Mouse (Mus musculus): ENCODE measurements around the gene Gtpbp2.
A peak's percentile ranks its signal among the peaks of the same experiment; 100 is the strongest.

Gene Gtpbp2

GRCm38 (mm10) chr17:46160686-46161085 is at the start of gene Gtpbp2:
Gene Gtpbp2, plus strand, starts transcription at chr17:46161032.
- peak; percentile 93 to 94 for DNase-seq

DNA sequence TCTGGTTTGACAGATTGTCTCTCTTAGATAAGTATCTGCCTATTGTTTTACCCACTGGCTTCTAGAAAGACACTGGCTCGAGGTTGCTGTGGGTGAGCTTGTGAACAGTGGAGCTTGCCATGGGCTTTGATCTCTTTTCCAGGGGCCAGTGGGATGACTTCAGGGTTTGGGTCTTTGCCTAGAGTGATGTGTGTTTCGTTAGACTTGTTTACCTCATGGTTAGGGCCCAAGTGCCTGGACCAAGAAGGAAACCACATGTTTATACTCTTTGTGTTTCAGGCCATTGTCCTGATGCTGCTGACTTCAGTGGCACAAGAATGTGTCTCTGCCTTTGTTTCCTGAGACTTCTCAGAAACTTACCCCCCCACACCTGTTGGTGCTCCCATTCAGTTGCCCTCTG is 45.3 kb upstream of the Gtpbp2 start:
- DNase-seq, result no peak

DNA sequence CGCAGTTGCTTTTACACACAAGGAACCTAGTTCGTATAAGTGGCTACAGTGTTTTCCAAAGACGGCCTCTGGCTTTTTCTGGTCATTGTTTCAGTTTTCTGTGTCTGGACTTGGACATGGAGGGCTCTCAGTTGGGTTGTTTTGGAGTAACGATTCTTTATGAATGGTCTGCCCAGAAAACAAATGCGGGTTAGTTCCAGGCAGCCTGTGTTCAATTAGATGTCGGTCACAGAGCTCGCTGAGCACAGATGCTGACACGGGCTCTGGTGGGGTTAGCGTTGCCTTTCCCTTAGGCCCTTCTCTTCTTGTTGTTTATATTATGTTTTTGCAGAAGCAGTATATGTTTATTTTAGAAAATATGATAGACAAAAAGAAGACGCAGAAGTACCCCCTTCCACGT is 44.7 kb upstream of the Gtpbp2 start:
- no peak for DNase-seq

DNA sequence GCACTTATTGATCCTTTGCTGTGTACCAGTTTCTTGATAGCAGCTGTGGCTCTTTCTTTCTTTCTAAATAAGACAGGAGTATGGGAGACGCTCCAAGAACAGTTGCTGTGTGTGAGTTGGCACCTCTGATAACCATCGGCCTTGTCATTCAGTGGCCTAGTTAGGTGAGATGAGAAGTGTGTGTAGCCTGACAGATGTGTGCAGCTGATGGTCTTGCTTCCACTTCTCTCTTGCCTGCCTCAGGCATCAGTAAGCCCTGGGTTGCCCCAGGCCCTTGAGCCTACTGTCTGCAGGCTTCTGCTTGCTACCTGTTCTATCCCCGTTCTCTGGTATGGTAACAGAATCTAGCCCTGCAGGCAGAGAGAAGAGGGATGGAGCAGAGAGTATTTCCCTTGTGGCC is 44.0 kb upstream of the Gtpbp2 start:
- no peak for DNase-seq

DNA sequence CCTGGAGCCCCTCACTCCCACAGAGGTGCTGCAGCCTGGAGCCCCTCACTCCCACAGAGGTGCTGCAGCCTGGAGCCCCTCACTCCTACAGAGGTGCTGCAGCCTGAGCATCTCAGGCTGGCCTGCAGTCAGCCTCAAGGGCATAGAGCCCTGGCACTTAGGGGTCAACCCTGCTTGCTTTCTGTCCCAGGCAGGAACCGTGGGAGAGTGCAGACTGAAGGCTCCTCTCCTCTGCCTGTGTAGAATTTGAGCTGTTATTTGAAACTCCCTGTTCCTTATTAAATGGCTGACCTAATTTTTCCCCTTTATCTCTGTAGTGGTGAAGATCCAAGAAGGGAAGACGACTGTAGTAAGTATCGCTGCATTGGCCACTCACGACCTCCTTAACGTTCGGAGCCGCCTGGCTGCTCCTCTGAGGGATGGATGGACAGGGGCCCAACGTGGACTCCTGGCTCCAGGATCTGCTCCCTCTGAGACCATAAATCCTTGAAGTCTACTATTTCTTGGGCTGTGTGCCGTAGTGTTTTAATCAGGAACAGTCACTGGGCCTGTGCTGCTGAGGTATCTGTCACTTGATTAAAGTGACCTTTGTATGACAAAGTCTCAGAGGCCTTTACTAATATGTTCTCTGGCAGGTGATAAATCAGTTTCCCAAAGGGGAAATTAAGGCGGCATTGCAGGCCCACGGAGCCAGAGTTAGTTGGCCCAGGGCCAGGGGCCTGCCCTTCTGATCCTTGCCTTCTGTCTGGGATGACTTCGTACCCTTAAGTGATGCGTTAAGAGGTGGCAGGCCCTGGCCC is 43.0 kb upstream of the Gtpbp2 start:
- no peak for DNase-seq

DNA sequence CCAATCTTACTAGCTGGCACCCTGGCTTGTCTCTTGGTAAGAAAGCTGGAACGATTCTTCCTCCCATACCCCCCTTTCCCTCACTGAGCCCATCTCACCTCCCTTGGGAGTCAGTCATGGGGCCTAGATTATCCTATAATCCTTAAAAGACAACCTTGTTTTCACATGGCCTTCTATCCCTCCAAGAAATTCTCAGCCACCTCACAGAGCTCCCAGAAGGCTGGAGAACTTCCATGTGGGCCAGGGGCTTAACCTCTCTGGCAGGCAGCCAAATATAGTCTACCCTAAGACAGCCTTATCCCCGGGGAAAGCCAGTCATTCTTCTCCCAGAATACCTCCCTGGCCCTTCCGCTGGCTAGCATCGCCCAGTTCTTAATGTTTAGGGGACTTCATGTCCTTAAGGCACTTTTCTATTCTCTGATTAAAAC is 42.4 kb upstream of the Gtpbp2 start:
- DNase-seq, result no peak

DNA sequence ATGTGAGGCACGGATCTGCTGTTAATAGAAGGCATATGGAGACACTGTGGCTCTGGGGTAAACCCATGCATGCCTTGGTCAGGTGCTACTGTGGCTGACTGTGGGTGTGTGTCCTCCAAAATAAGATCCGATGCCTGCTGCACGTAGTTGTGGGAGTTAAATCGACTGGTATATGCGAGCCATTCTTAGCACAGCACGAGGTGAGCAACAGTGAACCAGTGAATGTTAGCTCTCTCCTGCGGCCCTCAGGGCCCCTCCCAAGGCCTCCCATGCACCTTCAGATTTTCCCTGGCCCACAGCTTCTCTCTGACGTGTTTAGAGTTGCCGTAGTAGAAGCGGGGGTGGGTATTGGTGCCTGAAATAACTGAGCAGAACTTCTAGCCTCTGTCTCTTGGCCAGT is 41.2 kb upstream of the Gtpbp2 start:
- DNase-seq, result no peak

DNA sequence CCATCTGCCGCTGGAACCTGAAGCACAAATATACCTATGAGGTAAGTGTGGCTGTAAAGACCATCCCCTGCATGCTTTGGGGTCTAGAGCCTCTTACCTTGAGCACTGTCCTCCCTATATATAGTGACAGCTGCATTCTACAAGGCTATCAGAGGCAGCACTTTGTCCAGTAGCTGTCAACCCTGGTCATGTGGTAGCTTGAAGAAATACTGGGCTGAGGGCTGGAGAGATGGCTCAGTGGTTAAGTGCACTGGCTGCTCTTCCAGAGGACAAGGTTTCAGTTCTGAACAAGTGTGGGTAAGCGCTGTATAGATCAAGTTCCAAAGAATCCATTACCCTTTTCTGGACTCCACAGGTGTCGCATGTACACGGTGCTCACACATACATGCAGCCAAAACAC is 38.0 kb upstream of the Gtpbp2 start:
- DNase-seq, result no peak

DNA sequence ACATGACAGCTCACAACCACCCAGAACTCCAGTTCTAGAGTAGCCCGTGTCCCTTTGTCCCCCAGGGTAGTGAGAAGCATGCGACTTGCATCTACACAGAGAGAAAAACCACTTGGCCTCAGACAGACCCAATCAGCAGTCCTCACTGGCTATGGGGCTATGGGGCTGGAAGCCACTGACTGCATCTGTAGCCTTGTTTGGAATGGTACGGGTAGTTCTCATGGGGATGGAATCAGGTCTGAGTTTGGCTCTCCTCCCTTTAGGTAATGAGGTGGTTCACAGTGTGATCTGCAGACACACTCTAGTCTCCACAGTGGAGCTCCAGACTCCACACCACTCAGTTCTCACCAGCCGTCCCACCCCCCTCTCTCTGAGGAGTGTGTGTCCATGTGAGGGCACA is 37.5 kb upstream of the Gtpbp2 start:
- DNase-seq, result no peak

DNA sequence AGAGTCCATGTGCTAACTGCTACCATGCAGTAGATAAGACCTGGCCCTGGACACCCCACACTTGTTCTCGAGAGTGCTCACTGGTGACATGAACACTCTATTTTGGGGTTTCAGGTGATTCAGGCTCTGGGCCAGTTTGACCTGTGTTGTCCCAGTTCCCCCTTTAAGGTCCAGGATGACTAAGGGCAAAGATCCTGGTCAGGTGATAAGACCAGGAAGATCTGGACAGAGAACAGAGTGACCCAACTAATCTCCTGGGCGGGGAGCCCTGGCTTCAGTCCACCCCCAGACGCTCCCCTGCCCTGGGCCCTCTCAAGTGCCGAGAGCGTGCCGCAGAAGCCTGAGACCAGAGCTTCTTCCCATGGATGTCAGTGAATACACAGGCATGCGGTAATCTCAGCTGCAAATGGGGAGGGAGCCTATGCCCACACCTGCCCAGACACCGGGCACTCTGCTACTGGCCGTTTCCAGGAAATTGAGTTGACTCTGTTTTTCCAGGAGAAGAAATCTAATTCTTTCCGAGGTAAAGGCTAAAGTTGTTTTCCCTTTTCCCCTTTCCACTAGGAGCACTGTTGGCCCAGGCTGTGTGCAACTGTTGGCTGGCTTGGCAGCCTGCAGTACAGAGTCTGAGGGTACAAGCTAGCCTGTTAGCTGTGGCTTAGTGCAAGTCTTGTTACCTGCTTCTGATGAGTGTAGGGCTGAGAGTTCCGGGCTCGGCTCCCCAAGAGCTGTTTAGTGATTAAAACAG is 36.7 kb upstream of the Gtpbp2 start:
- no peak for DNase-seq

- no peak for DNase-seq
These were observed 34.2 kb upstream of the Gtpbp2 start for GRCm38 (mm10) chr17:46126608-46127007.

DNA sequence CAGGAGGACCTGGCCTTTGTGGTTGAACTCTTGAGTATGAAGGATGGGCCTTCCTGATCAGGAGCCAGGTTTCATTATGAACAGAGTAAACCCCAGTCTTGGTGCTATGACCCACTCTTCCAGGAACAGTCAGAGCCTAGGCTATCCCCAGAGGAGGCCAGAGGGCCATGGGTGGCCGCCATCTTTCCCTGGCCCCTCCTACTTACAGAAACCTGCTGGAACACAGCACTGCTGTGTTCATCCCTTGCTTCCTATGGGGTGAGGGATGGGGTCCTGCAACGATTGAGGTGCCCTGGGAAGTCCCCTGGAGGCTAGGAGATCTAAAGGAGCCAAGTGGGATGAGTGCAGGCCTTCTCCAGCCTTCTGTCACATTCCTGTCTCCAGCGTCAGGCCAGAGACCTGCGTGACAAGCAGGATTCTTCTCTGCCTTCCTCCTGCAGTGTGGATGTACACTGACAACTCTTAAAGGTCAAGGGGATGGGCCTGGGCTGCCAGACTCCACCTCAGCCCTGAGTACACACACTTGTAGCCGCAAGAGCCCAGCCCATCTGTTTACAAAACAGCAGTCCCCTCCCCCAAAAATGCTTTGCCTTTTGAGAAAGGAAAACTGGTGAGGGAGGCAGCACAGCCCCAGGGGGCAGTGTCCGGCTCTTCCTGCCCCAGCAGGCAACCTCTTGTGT is 32.9 kb upstream of the Gtpbp2 start:
- DNase-seq, result no peak

DNA sequence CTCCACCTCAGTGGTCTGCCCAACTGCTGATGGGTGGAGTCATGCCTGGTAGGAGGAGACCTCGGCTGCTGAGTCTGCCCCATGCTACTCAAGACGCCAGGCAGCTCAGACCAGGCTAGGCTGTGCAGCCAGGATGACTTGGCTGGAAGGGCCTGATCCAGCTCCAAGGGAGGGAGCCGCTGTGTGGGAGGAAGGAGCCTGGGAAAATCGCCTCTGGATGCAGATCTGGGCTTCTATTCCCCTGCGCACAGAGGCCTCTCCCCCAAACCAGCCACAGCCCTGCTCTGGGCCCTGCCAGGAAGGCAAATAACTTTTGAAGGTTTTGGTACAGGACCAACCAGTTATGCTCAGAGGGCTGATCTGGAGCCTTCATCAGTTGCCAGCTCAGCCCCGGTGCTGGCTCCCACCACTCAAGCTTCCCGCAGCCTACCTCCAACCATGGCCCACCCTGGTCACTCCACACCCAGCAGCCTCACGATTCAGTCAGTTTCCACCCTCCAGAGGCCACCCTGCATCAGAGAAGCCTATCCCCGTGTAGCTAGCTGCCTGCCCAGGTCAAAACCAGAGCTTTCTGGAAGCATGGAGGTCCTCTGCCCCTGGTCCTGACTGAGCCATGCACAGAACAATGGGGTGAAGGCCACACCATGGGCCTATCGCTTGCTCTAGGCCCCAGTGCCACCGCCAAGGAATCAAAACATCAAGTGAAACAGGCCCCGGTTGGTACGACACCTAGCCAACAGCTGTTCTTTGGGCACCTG is 30.9 kb upstream of the Gtpbp2 start:
- DNase-seq, result no peak

DNA sequence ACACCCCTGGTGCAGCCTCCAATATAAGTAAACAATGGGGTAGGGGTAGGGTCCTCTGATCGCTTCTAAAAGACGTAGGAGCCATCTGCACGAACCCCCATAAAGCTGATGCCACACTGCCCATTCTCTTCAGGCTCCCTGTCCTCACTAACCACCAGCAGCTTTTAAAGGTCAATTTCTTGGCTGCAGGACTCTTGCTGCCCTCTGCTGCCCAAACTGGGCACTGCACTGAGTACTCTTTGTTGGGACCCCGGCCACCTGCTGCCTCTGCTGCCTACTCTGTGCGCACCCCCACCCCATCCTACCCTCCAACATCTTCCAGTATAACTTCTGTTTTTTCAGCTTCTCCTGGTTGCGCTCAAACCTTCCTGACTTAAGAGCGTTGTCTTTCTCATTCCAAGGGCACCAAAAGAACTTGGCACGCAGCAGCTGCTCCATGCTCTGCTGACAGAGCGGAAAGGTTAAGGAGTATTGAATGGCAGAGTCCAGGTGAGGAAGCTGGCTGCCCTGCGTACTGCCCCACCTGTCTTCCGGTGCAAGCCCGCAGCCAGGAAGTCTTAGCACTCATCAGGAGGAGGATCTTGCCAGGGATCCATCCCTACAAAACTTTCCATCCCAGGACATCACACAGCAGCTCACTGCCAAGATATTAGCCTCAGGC is 28.6 kb upstream of the Gtpbp2 start:
- DNase-seq, result peak; percentile 37 to 72

- DNase-seq, result no peak
These were observed 28.0 kb upstream of the Gtpbp2 start for GRCm38 (mm10) chr17:46132862-46133261.

DNA sequence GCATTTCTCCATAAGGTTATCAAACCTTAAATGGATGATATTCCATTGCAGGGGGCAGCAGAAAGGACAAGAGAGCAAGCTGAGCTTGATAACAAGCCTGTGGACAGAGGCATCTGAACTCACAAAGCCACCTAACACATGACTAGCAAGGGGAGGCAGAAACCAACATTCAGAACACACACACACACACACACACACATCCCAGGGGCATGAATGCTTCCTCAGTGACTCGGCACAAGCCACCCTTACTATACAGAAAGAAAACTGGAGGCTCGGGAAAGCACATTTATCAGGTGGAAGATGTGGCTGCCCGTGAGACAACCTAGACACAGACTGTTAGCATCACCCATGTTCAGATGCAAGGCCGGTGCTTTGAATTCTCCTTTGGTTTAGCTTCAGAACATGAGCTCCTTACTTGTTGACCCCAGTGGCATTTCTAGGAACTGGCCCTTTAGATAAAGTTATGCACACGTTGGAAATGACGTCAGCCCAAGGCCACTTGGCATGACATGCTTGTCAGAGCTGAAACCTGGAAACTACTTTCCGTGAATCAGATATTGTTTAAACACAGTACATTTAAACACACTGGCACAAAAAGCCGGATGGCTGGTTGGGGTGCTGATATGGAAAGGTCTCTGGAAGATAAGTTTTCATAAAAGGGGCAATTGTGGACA is 22.1 kb upstream of the Gtpbp2 start:
- DNase-seq, result no peak

- no peak for DNase-seq
These were observed 21.0 kb upstream of the Gtpbp2 start for GRCm38 (mm10) chr17:46139872-46140271.

GRCm38 (mm10) chr17:46143578-46144423 is 17.0 kb upstream of the Gtpbp2 start, which contains the start of gene Rsph9:
Gene Rsph9, minus strand, starts transcription at chr17:46144216.
- DNase-seq, result peak; percentile 66 to 75

DNA sequence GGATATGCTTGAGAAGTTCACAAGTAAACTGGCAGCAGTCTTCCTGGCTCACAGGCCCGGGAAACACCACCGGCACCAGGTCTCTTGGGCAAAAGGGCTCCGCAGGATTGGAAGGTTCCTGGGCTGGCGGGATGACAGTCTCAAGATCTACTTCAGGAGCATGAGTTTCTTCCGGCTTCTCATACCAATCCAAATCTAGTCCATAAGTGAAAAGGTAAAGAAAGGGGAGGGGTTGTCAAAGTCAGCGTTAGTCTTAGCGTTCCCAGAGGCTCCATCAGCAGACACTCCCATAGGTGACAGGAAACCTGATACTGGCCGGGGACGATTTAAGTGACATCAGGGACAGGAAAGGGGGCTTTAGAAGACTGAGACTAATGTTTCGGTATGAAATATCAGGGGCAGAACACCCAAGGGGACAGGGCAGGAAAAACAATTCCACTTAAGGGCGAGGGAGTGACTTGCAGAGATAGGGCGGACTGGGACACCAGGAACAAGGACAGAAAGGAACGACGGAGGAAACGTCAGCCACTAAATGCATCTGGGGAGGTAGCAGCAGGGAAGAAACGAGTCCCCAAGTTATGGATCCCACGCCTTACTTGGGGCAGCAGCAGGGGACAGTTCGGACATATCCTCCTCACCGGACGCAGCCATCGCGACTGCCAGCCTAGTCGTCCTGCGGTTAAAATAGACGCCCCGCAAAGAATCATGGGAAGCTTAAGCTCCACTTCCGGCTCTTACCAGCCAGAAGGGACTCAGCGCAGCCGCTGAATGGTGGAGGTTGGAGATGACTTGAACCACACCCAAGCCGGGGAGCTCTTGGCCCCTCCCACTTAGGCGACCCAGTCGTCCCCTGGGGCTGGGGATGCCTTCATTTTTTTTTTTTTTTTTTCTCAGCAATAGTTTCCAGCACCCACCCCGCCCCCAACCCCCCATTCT is 7.7 kb upstream of the Gtpbp2 start, which contains the start of gene Mad2l1bp:
Gene Mad2l1bp (minus strand): TSS at position 707 of the 936 bp plus-strand sequence.
- peak; percentile 80 to 81 for DNase-seq

All from spleen, adult 18-20 months (tissue).